Mouse (Mus musculus) left cerebral cortex, postnatal 10 days (tissue): ENCODE results near the gene Ccdc115. TPM values are rescaled to one million over a fixed set of nuclear protein-coding genes. Genes with fewer than 3 reads are reported as not detected.
A peak's percentile ranks its signal among the peaks of the same experiment; 100 is the strongest.

Source experiments
- DNase-seq, 2 experiments: peaks; one replicate each; pipeline ENCODE4 v3.0.0; 2021 to 2022; ENCODE audit warnings: low spot score in 2 of 2, mixed read lengths in 1 of 2; ENCODE audit errors: extremely low spot score in 1 of 2
- intact Hi-C: fragments of 180-260 bp; cut with DNase I; formaldehyde crosslinking; loops from one replicate; pipeline ENCODE4 v1.15.1; 2025
- microRNA-seq: library from miRNA; unstranded; fragments of <30 nt; microRNA quantifications from one replicate; pipeline ENCODE4 v1.2.0, GENCODE M21; 2022
- total RNA-seq, 2 experiments: library from RNA; stranded (reverse); gene quantifications; 2 replicates each; pipeline ENCODE4 v1.2.3; 2021

Ccdc115 gene
- total RNA-seq, 2 experiments from 2014 or later: 19.4 to 19.8 TPM

- peak in 1 of 2 experiments; percentile 4 for DNase-seq
- intact Hi-C loops: no loop called here
Observed at GRCm38 (mm10) chr1:34389234-34389891, 50.1 kb downstream of the Ccdc115 start.

GRCm38 (mm10) chr1:34388849-34389233 lies 50.6 kb downstream of the Ccdc115 start:
- intact Hi-C loops: no loop called here

GRCm38 (mm10) chr1:34387346-34388327 lies 51.8 kb downstream of the Ccdc115 start:
- intact Hi-C loops: no loop called here
- DNase-seq: no peak

More at GRCm38 (mm10) chr1:34388849-34389233, 50.6 kb downstream of the Ccdc115 start:
- DNase-seq: peak; percentile 39 to 40

Small RNA genes lying within 50 kb of the gene (microRNA-seq; reads per million reads assigned to microRNA genes)
- not detected for gene Mir5103

Other genes starting within 250 kb of the Ccdc115 start
- 10 to 100 TPM; 31.2 to 31.4 TPM for gene Imp4, start 179 bp upstream of the Ccdc115 start, total RNA-seq
- 1 to 10 TPM; 3.6 to 4.6 TPM for gene Ptpn18, start 20.1 kb upstream of the Ccdc115 start, total RNA-seq
- gene Prss39, start 58.7 kb upstream of the Ccdc115 start, total RNA-seq: not detected
- not detected for gene Cfc1, start 96.0 kb upstream of the Ccdc115 start, total RNA-seq
- not detected for gene Prss40, start 121.3 kb upstream of the Ccdc115 start, total RNA-seq
- 10 to 100 TPM; 33.8 to 34.6 TPM for gene Amer3, start 140.0 kb upstream of the Ccdc115 start, total RNA-seq